Mouse (Mus musculus): ENCODE results near the gene Limd2.

GRCm38 (mm10) chr11:106122221-106122620, 38.4 kb downstream of the Limd2 start:
- TF ChIP-seq POLR2A (IDR thresholded peaks at IDR 0.05; ENCODE audit: borderline replicate concordance, insufficient read depth, low read length): no peak
- no peak for TF ChIP-seq CTCF (IDR thresholded peaks at IDR 0.05; ENCODE audit: borderline replicate concordance, insufficient read depth, low read depth, low read length)
